Mouse (Mus musculus) regulatory T cell (primary cell): ENCODE measurements around the gene Zfp36.

ENCODE experiments used
- in situ Hi-C: fragments of 300-600 bp; cut with MboI, MseI; formaldehyde crosslinking; loops from one replicate; pipeline ENCODE4 v1.15.1; 2025; ENCODE audit warnings: high pct_unique_total_duplicates

Zfp36 gene

DNA sequence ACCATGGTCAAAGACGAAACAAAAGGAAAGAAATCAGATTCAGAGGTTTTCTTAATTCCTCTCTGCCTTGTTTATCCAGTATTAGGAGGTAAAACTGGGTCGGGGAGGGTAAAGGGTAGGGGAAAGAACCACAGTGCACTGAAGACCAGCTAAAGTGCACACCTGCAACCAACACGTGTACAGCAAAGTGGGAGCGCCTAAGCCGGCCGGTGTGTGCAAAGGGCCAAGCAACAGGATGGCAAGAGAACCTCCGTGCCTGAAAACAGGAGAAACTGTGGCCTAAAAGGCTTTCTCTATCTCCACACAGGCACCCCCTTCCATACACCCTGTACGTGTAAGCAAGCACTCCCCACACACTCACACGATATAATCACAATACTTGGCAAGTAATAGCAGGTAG lies 5.1 kb upstream of the Zfp36 start:
- in situ Hi-C loops = loop anchor here (10.0 kb wide), 2 partner anchors 210 to 900 kb away; partner anchors contain the start of genes Dyrk1b and Sertad1

- in situ Hi-C loops = loop anchor here (10.0 kb wide), 2 partner anchors 209 to 899 kb away; partner anchors contain the start of genes Dyrk1b and Sertad1
These were observed 4.1 kb upstream of the Zfp36 start for GRCm38 (mm10) chr7:28384162-28384561.

DNA sequence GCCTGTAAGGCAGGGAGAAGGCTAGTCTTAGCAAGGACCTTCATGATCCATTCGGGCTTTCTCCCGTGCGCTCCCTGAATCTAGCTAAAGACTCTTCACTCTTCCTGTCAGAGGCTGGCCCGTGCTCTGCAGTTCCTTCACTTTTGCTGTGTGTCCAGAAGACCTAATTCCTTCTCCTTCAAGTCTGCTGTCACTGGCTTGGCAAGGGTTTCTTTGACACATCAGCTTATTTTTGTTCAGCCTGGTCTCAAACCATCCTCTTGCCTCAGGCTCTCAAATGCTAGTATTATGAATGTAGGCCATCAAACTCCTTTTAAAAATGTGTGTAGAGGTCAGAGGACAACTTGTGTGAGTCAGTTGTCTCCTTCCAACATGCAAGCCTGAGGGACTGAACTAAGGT lies 3.6 kb upstream of the Zfp36 start:
- in situ Hi-C loops = loop anchor here (10.0 kb wide), 2 partner anchors 209 to 899 kb away; partner anchors contain the start of genes Dyrk1b and Sertad1

- in situ Hi-C loops = loop anchor here (10.0 kb wide), 2 partner anchors 208 to 898 kb away; partner anchors contain the start of genes Dyrk1b and Sertad1
These were observed 2.9 kb upstream of the Zfp36 start for GRCm38 (mm10) chr7:28382981-28383396.

DNA sequence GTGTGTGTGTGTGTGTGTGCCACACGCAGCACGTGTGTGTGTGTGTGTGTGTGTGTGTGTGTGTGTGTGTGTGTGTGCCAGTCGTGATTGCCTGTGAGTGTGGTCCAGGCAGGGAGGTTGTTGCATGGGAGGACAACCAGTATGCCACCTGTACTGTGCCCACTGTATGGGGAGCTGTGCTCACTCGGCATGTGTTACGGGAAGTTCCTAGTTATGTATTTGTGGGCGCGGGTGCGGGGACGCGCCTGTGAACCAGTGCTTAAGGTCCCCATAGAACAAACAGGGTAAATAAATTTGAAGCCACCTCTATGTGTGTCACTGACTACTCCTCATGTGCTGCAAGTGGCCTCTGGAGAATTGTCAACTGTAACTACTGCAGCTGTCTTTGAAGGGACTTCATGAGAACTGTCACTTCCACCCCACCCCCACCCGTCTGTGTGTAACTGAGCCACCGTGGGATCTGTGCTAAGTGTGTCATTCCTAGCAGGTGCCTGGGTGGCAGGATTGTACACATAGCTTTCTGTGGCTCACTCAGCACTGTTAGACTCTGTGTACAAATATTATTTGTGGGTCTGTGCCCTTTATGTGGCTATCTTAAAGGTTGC lies 2.4 kb upstream of the Zfp36 start:
- in situ Hi-C loops = loop anchor here (10.0 kb wide), 2 partner anchors 208 to 898 kb away; partner anchors contain the start of genes Dyrk1b and Sertad1

GRCm38 (mm10) chr7:28381938-28382337 lies 1.9 kb upstream of the Zfp36 start:
- in situ Hi-C loops = loop anchor here (10.0 kb wide), 2 partner anchors 207 to 897 kb away; partner anchors contain the start of genes Dyrk1b and Sertad1

DNA sequence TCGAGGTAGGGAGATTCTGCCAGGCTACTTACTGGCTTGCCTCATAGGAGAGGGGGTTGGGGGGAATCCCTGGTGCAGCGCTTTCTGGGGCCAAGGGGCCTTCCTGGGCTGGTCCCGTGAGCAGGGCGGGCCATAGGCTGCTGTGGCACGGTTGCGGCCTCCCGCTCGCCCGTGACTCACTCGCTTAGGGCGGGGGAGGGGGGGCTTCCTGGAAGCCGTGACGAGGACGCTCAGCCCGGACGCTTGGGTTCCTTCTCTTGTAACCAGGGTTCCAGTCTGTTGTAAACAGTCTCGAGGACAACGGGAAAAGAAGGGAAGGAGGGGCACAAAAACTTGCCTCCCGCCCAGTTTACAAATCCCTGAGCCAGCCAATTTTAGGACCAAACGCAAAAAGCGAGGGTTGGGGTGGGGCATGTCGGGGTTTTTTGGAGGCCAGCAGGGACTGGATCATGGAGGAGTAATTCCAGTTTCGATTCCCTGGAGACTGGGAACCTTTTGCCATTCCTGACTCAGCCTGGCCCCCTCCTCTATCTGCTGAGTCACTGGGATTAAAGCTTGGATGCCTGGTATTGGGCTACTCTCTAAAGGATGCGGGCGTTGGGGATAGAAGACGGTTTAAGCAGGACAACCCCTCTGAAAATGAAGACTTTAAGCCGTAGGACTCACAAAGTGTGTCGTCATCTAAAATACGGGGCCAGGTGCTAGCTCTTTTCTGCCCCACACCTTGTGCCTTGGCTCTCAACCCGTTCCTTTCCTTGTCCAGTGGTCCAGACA lies 1.2 kb upstream of the Zfp36 start:
- in situ Hi-C loops = loop anchor here (10.0 kb wide), 2 partner anchors 206 to 896 kb away; partner anchors contain the start of genes Dyrk1b and Sertad1

DNA sequence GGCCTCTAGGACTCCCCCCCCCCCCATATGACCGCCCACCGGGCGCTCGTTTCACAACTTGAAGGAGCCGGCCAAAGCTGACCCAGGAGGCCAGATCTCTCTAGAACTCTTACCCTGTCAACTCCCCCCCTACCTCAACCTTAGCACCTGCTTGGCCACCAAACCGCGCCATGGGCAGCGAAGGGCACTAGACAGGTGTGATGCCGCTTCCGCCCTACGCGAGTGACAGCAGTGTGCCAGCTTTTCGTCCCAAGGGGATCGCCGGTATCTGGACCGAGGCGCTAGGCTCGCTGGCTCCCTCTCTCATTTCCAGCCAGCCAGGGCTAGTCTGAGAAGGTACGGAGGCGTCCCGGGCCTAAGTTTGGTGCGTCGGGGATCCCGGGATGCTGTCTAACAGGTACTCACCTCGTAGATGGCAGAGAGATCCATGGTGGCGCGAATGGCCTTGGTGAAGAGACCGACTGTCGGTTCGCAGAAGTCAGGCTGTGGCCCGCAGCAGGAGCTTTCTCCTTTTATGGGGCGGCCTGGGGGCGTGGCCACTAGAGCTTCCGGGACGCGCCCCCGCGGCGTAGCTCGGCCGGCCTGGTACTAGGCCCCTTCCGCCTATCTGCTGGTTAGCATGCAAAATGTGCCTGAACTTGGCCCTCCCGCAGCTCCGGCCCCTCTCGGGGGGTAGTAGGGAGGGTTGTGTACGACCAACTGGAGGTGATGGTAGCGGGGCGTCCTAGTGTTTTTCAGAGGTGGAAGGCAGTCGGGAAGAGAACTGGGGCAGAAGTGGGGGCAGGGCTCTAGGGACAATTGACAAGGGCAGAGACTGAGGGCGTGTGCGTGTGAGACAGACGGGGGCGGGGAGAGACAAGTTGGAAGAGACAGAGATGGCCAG lies 1.0 kb downstream of the Zfp36 start:
- in situ Hi-C loops = no loop called here

DNA sequence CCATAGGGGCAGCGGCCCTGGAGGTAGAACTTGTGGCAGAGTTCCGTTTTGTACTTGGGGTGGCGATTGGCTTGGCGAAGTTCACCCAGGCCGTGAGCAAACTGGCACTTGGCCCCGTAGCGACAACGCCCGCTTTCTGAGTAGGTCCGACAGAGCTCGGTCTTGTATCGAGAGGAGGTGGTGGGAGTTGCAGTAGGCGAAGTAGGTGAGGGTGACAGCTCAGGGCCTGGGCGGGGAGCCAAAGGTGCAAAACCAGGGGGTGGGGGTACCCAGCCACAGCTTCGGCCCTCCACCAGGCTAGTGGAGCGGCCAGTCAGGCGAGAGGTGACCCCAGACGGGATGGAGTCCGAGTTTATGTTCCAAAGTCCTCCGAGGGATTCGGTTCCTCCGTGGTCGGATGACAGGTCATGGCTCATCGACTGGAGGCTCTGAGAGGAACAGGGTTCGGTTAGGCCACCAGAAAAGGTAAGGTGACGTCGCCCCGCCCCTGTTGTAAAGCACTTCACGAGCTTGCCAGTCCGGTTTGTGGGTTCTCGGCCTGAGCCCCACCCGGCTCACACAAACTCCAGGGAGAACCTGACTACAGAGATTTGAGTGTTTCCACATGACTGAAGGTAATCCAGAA lies 1.9 kb downstream of the Zfp36 start:
- in situ Hi-C loops = no loop called here

DNA sequence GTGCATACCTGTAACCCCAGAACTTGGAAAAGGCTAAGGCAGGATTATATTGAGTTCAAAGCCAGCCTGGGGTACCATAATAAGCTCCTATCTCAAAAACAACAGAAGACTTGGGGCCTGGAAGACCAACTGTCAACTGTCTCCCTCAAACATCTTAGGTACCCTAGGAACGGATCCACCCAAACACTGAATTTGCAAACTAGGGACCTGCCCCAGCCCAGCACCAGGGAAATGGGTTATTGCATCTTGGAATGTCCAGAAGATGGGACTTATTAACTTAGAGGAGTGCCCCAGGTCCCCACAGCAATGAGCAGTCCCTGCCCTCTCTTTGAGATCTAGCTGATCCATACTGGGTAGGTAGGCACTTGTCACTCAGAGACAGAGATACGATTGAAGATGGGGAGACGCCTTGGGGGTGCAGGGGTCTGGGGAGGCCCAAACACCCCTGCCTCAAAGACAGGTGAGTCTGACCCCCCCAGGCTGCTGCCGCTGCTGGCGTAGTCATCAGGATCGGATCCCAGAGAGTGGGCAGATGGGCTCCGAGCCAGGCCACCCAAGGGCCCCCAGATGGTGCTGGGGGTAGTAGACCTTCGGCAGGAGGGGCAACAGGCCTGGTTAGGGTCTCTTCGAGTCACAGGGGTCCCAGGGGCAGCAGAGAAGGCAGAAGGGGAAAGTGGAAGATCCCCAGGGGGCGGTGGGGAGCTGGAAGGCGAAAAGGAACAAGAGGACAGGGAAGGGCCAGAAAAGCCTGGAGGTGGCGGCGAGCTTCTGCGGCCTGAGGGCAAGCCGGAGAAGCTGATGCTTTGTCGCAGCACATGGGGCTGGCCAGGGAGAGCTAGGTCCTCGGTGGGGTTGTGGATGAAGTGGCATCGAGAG lies 2.6 kb downstream of the Zfp36 start:
- in situ Hi-C loops = no loop called here

DNA sequence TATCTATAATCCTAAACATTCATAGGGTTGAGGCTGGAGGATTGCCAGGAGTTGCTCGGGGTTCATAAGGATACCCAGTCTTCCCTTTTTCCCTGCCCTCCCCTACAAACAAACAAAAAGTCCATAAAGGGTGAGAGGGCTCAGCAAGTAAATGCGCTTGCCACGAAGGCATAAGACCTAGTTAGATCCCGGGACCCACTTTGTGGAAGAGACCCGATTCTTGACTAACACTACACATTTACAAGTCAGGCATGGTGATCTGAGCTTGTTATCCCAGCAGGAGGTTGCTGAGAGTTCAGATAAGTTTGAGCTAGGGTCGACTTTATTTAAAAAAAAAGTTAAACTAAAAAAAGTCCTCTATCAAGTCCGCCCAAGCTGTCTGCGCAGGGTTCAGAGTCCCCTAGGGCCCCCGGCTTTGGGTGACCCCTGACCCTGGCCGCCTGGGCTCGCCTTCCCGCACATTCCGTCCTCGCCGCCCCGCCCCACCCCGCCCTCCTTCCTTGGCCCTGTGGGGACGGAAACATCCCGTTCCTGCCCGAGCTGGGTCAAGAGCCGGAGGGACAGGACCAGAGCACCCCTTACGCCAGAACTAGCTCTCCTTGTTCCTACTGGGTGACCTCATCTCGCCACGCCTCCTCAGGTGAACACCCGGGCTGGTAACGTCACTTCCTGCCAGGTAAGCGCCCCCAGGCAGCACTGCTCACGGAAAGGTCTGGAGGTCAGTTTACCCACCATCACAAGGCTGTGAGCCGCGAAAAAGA lies 3.9 kb downstream of the Zfp36 start:
- in situ Hi-C loops = no loop called here

DNA sequence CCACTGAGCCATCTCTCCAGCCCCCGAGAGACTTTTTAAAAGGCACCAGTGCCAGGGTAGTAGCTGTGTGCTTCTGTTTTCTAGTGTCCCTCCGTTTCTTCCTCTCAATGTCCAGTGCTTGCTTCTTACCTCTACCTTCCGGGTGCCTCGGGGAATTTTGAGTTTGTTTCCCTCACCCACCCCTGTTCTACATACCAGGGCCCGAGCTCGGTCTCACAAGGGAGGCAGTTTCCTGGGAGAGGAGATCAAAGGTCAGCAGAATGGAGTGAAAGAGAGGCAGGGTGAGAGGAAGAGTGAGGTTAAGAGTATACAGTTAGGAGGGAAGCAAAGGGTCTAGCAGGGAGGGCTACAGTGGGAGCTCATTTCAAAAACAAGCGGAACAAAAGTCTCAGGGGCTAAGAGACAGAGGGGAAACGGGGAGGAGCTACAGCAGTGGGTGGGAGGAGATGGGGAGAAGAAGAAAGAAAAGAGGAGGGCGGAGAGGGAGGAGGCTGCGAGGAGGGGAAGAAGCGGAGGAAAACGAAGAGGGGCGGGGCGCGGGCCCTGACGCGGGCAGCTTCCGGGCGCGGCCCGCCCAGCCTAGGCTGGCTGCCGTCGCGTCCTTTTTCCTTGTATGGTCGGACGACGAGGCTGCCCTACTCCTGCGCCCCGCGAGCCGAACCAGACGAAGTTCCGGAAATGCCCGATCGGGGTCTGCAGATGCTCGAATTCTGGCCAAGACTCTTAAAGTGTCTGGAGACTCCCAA lies 4.7 kb downstream of the Zfp36 start:
- in situ Hi-C loops = no loop called here

DNA sequence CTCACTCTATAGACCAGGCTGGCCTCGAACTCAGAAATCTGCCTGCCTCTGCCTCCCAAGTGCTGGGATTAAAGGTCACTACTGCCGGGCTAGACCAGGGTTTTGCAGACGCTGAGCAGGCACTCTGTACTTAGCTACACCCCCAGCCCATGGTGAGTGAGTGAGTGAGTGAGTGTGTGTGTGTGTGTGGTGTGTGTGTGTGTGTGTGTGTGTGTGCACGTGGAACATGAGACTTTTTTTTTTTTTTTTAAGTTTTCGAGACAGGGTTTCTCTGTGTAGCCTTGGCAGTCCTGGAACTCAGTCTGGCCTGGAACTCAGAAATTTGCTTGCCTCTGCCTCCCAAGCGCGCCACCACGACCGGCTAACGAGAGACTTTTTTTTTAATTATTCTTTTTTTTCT lies 5.4 kb downstream of the Zfp36 start:
- in situ Hi-C loops = no loop called here

DNA sequence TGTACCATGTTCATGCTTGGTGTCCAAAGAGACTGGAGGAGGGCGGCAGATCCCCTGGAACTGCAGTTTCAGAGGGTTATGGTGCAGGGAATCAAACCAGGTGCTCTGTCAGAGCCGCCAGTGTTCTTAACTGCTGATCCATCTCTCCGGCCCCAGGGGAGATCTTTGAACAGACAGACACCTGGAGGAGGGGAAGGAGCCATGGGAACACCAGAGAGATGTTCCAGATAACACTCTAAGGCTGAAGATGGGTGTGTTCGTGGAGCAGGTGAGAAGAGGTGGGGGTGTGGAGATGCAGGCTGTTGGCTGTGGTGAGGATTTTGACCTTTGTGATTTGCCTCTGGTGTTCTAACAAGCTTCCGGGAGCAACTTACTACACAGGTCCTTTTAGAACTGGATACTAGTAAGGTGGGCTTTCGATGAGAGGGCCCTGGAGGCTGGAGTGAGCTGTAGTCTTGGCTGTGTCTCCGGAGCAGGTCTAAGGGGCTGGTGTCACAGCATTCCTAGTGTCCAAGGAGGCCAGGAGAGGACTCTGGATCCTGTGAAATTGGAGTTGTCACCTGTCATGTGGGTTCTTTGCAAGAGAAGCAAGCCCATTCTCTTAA lies 6.1 kb downstream of the Zfp36 start:
- in situ Hi-C loops = no loop called here

DNA sequence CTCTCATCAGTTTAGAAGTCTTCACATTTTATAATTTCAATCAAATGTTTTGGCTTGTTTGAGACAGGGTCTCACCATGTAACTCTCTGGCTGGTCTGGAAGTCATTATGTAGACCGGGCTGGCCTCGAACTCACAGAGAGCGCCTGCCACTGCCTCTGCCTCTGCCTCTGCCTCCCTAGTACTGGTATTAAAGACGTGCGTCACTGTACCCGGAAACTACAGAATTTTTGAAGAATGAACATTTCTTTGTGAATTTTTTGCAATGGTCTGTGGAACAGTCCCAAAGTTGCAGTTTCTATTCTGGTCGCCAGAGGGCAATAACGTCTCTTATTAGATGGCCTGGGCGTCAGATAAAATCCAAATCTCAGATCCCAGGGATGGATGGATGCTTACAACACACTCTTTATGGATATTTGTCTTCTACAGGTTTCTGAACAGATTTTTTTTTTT lies 6.9 kb downstream of the Zfp36 start:
- in situ Hi-C loops = no loop called here

DNA sequence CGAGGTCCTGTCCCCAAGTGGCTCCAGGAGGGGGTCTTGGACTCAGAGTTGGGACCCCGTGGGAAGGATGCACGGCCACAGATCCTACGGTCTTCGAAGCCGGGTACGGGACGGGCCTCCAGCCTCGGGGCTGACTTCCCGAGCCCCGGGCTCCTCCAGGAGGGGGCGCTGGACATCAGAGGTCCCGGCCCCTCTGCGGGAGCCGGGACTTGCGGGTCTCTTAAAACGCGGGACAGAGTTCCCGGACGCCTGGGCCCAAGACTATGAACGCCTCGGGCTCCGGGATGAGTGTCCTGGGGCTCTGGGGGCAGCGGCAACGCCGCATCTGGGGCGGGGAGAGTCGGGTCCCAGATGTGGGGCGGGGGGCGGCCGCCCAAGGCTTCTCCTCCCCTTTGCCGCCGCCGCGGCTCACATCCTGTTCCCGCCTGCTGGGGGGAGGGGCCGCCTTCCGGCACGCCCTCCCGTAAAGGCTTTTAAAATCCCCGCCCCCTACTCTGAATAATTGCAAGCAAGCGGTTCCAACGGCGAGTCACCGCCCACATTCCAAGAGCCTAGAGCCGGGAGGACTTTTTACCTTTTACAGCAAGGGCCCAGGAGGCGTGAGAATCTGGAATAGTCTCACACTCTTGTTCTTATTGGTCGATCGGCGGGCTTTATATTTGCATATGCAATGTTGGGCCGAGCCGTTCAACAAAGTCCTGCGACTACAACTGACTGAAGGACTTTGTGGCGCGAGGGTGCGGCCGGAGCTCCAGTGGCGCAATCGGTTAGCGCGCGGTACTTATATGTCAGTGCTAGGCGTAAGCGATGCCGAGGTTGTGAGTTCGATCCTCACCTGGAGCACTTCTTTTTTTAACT lies 7.6 kb downstream of the Zfp36 start, which contains the start of gene Plekhg2:
TSS of gene Plekhg2 (minus strand) at position 349 of the 858 bp plus-strand sequence.
- in situ Hi-C loops = no loop called here

DNA sequence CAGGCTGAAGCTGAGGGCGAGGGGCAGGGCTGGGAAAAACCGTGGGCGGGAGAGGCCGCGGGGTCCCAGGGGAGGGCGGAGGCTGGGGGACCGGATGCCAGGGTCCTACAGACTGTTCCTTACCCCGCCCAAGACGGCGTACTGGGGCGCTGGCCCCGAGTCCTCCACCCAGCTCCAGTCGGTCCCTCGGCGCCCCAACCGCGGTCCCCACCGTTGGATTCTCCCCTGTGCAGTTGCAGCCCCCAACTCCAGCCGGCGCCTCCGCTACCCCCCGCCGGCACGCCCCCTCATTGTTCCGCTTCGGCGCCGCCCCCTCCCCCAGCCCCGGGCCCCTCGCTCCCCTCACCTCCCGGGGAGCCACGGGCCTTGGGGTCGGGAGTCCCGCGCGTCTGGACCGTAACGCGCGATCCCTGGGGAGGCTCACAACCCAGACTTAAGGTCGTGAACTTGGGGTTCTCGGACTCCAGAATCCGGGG lies 8.5 kb downstream of the Zfp36 start:
- in situ Hi-C loops = no loop called here
